Mouse (Mus musculus) megakaryocyte, embryonic 14.5 days (primary cell): ENCODE measurements around the gene Stap1.

Experiments
- FLI1 ChIP-seq: IDR thresholded peaks from 2 replicates; pipeline ENCODE4 v1.6.1; 2012; ENCODE audit warnings: low read length, inconsistent platforms, mixed read lengths
- GATA1 ChIP-seq: IDR thresholded peaks from 3 replicates; pipeline ENCODE4 v1.6.1; 2012; ENCODE audit warnings: mixed read lengths, low read length, inconsistent platforms, borderline replicate concordance

DNA sequence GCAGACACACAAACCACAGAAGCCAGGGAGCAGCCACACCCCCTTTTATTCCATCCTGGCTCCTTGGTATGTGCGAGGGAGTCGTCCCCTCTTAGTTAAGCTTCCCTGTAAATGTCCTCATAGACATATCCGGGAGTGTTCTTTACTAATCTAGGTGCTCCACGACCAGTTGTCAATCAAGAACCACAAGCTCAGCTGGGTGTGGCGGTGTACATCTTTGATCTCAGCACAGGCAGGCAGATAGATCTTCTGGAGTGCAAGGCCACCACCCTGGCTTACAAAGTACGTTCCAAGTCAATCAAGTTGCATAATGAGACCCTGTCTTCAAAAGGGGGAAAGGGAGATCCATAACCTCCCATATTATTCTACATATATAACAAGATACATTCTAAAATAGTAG is 2.4 kb upstream of the Stap1 start:
- TF ChIP-seq GATA1 (no peak), FLI1 (no peak)
